Mouse (Mus musculus): ENCODE measurements around the gene Pdzrn3.

The Pdzrn3 gene

DNA sequence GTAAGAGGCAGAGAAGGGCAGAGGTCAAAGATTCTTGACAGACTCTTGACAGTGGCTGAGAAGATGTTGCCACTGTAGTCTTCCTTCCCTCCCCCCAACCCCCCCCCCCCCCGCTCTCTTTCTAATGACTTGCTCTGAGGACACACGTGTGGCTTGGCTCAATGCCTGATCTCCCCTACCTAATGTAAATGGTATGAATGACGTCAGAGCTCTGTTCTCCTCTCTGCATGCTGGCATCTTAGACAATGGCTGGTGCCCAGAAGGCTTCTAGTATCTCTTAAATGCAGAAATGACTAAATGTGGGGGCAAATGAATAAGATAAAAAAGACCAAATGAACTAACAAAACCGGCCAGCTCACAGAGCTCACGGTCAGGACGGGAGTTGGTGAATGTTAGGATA is 49.2 kb downstream of the Pdzrn3 start:
- no peak for DNase-seq (ENCODE audit: low spot score)

DNA sequence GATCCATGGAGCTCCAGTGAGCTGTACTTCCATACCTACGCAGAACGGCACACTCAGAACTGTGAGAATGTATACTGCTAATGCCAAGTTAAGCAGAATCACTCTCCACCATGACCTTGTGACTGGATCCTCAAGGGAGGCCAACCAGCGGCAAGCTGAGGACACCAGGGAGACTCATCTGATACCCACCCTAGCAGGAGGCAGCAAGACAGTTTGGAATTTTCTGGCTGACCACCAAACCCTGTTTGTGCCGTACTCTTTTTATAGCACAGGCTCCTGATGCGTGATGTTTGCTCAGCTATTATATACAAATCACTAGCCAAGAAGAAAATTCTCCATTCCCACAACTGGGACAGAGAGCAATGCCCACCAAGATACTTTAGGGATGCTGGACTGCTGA is 50.0 kb downstream of the Pdzrn3 start:
- no peak for DNase-seq (ENCODE audit: low spot score)

DNA sequence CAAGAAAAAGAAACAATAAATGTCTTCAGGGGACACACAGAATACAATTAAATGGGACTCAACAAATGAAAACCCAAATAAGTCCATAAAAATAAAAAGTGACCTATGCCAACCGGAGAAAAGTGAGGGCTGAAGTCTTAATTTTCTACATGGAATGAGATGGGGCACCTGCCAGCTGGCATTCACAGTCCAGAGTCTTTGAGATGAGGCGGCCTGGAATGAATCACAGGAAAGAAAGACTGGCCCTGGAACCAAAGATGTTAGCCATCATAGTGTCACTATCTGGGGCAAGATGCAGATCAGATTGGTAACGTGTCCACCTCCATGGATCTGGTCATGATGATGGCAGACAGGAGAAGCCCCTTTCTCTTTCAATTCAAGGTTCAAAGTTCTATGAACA is 50.5 kb downstream of the Pdzrn3 start:
- DNase-seq (ENCODE audit: low spot score), result no peak

DNA sequence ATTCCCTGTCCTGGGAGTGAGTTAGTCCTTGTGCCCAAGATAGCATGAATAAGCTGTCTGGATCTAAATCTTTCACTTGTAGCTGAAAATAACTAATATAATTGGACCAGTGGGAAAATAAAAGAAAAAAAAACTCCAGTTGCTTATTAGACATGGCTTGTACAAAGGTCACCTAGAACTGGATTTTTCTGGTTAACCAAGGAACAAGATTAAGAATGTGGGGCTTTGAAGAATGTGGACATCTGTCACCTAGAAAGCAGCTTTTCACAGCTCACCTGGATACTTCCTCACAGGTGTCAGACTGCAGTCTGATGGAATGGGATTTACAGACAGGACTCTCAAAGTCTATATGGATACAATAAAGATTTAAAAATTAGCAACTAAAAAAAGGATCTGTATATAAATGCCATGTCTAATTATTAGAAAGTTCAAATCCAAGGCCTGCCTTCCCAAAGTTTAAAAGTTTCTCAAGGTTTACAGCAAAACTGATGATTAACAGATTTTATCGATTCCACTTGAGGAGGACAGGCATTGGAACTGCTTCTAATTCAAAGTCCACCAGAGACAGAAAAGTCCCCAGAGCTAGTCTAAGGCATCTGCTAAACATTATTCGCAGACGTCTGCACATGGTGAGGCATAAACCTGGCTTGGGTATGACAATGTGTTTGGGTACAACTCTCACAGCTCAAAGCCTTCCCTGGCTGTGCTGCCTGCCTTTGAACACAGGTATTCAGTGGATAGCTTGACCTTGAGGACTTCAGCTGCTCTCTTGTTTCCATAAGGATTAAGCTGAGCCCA is 51.7 kb downstream of the Pdzrn3 start:
- no peak for DNase-seq (ENCODE audit: low spot score)

DNA sequence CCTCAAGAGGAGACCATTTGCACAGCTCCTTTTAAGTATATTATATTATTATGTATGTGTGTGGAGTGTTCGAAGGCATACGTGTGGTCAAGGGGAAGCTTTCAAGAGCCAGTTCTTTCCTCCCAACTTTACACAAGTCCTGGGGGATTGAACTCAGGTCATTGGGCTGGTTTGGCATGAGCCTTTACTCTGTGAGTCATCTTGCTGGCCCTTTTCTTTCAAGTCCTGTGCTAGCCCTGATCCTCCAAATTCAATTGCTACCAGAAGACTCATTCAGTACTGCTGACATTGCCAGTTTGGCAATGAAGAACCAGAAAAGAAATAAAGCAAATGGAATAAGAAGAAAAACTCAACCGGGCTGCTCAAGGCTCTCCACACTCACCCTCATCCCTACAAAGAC is 55.1 kb downstream of the Pdzrn3 start:
- DNase-seq (ENCODE audit: low spot score), result no peak

DNA sequence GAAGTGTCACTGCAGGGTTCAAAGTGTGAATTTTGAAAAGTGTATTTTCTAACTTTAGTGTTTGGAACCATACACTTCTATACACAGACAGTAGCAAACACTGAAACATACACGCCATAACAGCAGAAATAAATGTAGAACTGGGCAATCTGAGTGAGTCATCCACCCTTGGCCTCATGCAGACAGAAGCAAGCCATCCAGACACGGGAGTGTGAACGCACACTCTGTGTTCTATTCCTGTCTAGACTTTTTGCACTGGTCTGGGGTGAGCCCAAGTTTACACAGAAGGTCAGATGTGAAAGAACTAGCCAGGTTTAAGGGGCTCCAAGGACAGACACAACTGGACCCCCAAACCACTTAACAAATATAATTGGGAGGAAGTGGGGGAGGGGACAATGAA is 57.3 kb downstream of the Pdzrn3 start:
- DNase-seq (ENCODE audit: low spot score), result no peak

DNA sequence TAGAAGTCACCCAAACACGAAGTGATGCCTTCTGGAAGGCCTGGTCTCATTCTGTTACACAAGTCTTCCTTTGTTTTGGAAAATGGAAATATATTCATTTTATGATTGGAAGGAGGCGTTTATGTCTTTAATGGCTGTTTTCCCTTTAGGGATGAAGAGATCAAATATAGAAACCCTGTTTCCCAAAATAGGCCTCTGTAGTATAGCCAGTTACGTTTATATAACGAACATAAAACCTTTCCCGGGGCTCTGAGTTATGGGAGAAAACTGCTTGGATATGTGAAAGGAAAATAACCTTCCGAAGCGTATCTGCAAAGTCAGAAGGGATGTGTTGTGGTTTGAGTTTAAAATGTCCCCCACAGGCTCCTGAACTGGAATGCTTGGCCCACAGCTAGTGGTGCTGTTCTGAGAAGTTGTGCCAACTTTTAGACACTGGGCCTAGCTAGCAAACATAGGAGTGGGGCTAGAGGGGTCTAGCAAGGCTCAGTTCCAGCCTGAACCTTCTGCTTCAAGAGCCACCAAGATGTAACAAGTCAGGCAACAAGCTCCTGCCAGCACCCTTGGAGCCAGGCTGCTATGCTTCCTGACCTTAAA is 58.2 kb downstream of the Pdzrn3 start:
- no peak for DNase-seq (ENCODE audit: low spot score)

DNA sequence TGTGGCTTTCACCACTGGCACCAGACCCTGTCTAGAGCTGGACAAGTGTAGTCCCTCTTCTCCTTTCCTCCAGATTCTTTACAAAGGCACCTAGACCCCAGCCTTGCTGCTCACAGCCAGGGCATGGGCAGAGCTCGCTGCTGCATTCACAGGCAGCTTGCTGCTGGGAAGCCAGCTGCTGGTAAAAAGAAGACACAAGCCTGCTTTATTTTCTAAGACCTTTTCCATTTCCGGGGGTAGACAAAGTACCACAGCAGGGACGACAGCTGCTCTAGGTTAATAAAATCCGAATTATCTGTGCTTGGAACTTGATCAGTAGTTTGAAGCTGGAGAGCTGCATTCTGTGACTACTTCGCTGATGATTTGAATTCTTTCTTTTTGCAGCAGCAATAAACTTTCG is 59.2 kb downstream of the Pdzrn3 start:
- no peak for DNase-seq (ENCODE audit: low spot score)

DNA sequence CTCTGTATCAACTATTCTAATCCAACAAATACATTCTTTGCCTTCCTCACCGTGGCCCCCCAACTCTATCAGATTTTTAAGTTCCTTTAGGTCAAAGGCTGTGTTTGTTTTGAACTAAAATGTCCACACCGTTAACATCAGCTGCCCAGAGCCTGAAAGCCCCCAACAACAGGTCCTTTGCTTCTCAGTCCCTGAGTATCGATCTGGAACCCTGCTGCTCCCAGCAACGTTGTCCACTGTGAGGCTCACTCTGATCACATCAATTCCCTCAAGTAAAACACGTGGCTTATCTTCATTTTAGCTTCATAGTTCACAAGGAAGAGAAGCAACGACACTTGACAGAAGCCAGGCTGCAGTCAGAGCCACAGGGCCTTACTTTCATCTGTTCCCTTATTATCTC is 66.3 kb downstream of the Pdzrn3 start:
- no peak for DNase-seq (ENCODE audit: low spot score)

DNA sequence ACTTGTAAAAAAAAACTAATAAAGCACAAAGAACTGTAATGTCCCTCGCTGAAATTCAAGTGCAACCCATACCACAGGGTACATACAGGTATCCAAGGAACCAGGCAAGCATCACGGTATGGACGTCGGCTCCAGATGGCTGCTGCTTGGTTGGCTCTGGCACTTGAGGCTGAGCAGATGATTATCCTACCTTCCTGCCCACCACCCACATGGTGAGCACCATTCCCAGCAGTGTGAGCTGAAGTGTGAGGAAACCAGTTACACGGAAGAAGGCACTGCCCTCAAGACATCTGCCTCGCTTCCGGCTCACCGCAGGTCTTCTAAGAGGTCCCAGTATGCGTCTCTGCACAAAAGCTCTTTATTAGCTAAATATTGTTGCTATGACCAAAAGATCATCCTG is 67.2 kb downstream of the Pdzrn3 start:
- DNase-seq (ENCODE audit: low spot score), result no peak

DNA sequence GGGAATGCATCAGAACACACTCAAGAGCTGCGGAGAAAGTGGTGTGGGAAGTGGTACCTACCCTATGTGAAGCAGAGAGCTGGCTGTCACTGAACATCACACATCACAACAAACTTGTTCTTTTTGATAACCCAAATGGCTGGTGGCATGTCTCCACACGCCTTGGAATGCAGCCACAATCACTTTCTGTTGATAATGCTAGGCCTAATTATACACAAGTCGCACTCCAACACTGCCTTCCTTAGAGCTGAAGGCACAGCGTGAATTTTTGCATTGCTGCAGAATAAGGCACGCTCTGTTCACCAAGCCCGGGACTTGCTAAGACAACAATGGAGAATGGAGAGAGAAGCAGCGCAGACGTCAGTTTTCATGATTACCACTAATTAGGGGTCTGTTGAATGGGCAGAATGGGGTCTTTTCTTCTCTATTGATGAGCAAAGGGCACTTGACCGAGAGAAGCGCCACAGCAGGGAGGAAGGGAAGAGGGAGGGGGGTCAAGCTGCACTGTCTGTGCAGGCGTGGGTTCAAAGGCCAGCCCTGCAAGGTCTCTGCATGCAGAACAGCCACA is 69.6 kb downstream of the Pdzrn3 start:
- peak; percentile 71 for DNase-seq (ENCODE audit: low spot score)

DNA sequence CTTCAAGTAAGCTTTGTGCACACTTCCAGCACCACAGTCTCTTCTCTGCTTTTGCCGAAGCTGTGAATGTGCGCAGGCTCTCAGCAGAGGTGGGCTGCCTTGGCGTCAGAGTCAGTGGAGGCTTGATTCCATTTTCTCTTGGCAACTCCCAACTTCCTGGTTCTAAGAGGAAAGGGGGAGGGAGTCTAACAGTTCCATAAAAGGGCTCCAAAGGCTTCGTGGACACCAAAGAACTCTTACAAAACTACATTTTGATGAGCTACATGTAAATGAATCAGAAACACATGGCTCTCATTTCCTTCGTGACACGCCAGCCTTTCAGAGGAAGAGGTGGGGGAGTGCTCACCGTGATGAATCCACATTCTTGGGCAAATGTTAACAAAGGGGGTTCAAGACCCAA is 70.9 kb downstream of the Pdzrn3 start:
- DNase-seq (ENCODE audit: low spot score), result no peak

DNA sequence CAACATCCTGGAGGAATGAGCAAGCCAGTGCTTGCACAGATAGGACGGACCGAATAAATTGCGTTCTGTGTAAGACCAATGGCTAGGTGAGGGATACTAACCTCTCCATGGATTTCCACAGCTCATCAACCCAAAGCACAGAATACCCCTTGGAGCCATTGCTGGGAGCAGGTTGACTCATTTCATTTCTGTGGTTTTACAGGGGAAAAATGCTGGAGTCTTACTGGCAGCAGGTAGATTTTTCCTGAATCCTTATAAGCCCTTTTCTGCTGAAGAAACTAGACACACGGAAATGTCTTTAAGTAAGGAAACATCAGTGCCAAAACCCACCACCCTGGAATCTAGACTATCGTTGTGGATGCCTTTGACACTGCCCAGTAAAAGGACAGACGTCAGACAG is 72.2 kb downstream of the Pdzrn3 start:
- DNase-seq (ENCODE audit: low spot score), result no peak

DNA sequence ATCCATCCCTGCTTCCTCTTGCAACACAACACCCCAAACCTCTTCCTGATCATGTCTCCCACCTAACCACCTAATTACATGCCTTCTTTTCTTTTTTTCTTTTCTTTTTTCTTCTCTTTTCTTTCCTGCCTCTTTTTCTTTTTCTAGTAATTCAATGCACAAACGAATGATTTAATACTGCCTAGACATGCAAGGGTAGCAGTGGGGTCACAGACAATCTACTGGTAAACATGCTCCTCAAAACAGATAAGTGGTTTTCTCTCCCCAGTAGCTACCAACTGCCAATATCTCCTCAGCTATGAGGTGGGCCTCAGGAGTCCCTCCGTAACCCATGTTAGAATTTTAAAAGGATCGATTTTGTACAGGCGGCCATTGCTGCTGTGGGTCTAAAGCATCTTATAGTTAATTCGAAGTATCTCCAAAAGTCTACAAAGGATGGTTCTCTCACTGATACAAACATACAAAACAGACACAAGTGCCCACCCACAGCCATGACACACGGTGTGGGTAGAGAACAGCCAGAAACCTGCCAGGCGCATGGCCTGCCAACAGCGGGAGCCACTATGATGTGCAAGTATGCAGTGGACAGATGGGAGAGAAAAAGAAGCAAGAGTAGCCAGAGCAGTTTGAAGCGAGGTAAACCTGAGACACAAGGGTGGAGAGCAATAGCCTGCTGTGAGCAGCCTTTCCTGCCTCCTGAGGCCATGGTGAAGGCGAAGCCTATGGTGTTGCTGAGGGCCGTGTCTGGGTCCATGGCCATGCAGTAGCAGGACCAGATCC is 73.5 kb downstream of the Pdzrn3 start:
- no peak for DNase-seq (ENCODE audit: low spot score)

DNA sequence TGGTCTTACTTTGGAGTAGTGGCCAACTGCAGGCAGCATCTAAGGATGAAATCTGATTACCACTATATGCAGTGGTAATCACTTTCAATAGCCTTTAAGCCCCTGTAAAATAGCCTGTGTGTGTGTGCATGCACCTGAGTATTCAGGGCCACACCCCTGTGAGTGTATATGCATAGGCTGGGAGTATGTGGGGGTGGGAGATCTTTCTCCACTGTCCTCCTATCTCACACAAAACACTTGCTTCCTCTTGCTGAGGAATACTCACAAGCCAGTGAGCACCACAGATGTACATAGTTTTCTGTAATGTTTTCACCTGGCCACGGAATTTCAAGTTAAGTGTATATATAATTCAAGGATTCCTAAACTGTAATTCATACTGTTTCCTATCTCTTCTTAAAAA is 74.2 kb downstream of the Pdzrn3 start:
- no peak for DNase-seq (ENCODE audit: low spot score)

DNA sequence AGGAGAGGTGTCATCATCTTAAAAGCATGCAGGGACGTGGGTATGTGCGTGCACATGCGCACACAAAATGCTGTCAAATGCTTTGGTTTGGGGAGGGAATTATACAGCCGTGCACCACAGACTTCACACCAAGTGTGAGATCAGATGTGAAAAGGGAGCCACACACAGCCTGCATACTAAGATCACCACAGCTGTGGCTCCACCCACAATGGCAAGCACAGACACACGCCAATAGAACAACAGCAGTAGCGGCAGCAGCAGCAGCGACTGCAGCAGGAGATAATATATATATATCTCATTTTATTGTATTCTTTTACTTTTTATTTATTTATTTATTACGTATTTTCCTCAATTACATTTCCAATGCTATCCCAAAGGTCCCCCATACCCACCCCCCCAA is 76.5 kb downstream of the Pdzrn3 start:
- DNase-seq (ENCODE audit: low spot score), result no peak

DNA sequence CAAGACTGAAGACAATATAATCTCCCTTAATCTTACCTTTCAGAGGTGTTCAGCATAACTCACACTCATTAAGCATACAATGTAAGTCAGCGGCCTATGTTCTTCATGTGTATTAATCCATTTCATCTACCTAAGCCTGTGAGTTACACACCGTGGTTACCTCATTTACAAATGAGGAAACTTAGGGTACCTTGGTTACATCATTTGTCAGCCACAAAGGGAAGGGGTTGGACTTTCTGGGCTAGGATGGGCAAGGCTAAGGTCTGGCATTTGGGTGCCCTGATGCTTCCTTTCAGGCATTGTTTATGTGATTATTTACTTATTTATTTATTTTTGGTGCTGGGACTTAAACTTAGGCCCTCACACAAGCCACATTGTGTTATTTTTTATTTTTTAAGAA is 78.3 kb downstream of the Pdzrn3 start:
- DNase-seq (ENCODE audit: low spot score), result no peak

DNA sequence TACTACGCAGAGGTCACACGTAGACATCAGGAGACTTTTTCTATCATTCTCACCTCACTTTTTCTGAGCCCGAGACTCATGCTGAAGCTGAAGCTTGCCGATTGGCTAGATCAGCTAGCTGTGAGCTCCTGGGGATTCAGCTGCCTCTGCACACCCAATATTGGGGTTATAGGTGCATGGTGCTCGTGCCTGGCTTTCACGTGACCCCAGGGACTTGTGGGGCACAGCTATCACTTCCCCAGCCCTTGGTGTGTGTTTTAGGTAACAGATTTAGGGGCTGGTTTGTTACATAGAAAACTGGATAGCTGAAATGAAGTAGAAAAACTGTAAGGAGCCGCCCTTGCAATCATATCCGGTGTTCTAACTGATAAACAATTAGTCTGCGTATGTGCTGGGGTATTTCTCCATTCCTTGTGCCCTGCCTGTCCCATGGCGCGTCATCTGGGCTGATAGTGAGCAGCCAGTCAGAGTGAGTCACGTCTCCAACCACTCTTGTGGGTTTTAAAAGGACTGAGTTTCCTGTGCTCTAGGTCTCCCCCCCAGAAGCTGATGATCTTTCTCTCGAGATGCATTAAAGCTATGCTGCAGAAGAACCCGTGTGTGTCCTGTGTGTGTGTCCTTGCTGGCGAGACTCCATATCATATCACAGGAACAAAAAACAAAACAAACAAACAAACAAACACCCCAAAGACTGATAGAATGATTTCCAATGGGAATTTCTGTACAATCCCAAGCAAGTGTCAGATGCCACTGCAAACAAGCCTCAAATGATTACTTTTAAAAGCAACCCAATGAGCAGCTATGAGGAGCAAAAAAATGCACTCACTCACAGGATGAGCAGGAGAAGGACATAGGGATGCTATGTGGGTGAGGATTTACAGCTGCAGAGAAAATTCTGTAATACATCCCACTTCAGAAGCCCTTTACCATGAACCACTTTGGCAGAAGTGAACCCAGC is 79.9 kb downstream of the Pdzrn3 start:
- no peak for DNase-seq (ENCODE audit: low spot score)

DNA sequence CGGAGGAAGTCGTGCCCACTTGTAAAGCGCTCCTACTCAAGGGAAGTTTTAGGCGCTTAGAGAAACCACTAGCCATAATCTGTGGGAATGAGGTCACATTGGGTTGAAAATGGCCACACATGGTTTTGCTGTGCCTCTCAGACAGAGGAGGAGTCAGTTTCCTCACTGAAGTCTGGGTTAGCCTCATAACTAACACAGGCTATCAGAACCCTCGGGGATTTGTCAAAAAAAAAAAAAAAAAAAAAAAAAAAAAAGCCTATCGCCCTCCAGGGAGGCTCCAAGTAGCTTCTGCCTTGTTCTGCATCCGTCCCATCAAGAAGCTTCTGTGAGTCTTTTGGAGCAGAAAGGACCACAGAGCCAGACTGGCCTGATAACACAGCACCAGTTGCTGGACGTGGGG is 80.7 kb downstream of the Pdzrn3 start:
- DNase-seq (ENCODE audit: low spot score), result no peak

DNA sequence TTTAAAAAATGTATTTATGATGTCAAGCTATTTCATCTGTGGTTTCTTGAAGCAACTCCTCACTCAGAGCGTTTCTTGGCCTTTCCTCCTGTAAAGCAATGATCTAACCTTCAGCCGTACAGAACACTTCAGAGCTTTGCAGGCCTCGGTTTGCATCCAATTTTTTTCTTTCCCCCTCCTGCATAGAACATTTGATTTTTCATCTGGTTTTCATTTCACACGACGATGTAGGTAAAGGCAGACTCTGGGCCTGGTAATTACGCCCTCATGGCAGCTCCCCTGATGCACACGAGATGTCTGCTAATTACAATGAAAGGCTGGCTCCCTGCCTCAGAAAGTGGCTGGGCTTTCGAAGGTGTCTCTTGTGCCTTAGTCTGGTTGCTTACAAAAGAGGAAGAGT is 81.4 kb downstream of the Pdzrn3 start:
- no peak for DNase-seq (ENCODE audit: low spot score)

DNA sequence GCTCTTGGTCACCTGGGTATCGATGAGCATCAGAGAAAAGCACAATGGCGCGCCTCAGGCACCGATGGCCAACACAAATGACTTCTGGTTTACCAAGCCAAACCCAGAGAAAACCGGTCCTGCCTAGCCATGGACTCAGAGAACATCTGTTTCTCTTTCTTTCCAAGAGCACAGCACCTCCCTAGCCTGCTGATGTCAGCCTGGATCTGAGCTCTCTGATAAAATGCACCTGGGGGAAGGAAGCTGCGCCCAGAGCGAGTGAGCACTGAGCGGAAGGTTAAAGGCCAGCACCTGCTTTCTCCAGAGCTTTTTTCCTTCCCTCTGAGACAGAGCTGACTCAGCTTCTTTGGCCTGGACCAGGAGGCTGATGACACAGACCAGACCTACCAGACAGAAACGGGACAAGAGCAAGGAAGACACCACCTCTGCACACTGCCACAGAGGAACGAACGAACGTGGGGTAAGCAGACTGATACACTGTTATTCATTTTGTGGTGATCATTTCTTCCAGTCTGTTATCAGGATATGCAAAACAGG is 84.6 kb downstream of the Pdzrn3 start:
- DNase-seq (ENCODE audit: low spot score), result peak; percentile 60

DNA sequence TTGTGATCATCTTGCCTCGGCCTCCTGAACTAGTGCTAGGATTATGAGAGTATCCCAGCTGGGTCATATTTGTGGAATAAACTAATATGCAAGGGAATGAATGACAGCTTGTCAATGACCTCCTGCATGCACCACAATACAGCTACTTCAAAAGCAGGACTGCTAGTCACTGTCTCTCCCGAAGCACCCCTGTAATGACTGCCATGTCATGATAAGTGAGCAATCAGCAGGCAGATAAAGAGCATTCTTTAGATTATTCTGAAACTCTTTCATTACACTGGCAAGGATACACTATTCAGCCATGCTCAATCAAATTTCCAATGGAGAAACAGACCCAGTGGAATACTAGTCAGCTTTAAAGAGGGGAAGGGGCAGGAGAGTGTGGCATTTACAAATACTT is 85.8 kb downstream of the Pdzrn3 start:
- no peak for DNase-seq (ENCODE audit: low spot score)

Data from embryo, embryonic 10 days (tissue).